Mouse (Mus musculus): ENCODE results near the gene Evc2. TPM values are rescaled to one million over a fixed set of nuclear protein-coding genes. Genes with fewer than 3 reads are reported as not detected.

Evc2 gene
- polyA plus RNA-seq, 1 experiment from 2014 or later = 18.3 TPM

DNA sequence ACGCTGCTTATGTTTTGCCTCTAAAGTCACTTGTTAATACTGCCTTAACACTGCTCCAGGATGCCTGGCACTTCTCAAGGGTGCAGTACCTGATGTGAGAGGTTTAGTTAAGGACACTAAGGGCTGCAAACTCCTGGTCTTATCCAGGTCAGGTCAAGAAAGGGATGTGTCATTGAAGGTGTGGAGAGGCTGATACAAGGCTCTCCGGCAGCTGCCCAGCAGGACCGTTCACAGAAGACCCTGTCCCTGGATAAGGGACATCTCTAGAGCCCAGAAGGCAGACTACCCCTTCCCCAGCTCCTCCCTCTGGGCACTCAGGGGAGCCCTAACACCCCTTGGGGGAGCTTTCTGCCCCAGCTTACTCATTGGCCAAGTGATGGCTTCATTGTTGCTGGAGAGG is 603 bp upstream of the Evc2 start:
- no peaks in the 10 kb centered on the region for H3K9me3 ChIP-seq (ENCODE audit: control insufficient read depth, low read length)
- ATAC-seq (ENCODE audit: insufficient number of reproducible peaks, low FRiP score, low TSS enrichment, low read depth) = no peak

DNA sequence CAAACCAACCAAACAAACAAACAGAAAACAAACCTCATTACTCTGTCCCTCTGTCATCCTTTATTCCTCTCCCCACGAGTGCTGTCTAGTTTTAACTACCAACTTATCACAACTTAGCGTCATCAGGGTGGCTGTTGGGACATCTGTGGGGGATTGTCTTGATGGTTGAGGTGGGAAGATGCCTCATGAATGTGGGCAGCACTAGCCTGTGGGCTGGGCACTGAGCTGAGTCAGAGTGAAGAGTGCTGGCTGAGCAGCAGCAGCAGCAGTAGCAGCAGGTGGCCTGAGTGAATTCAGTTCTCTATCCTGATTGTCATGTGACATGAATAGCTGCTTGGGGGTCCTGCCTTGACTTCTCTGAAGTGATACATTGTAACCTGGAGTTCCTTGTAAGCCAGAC is 5.7 kb downstream of the Evc2 start:
- Histone ChIP-seq H3K27me3 (ENCODE audit: control insufficient read depth, insufficient read depth, low read length) (no peaks in the 10 kb centered on the region), H3K27ac (replicated peaks; ENCODE audit: low read depth, low read length) (no peak overlapping the region), H3K36me3 (ENCODE audit: control insufficient read depth, insufficient read depth, low read length) (peaks cover under 1% of the 10 kb centered on the region; the same call in 1 of the 2 replicates), H3K4me3 (ENCODE audit: low read depth, low read length) (no peak overlapping the region), H3K9me3 (ENCODE audit: control insufficient read depth, low read length) (no peaks in the 10 kb centered on the region), H3K9ac (ENCODE audit: low read length) (no peak overlapping the region), H3K4me2 (ENCODE audit: low read depth, severe bottlenecking) (no peak overlapping the region), H3K4me1 (ENCODE audit: control insufficient read depth, insufficient read depth, low read length) (peaks cover 4% of the 10 kb centered on the region; the same call in 1 of the 2 replicates)
- ATAC-seq (ENCODE audit: insufficient number of reproducible peaks, low FRiP score, low TSS enrichment, low read depth) = no peak
- WGBS = 95% methylated on average over 2 of the region's 2 CpGs
- DNase-seq (ENCODE audit: low spot score) = no peak

More for the DNA sequence above, 603 bp upstream of the Evc2 start:
- Histone ChIP-seq H3K27me3 (ENCODE audit: control insufficient read depth, insufficient read depth, low read length) (no peaks in the 10 kb centered on the region), H3K4me3 (ENCODE audit: low read depth, low read length) (no peak overlapping the region), H3K4me2 (ENCODE audit: low read depth, severe bottlenecking) (peak overlapping the region; percentile 79), H3K4me1 (ENCODE audit: control insufficient read depth, insufficient read depth, low read length) (peaks cover 18% of the 10 kb centered on the region), H3K36me3 (ENCODE audit: control insufficient read depth, insufficient read depth, low read length) (no peaks in the 10 kb centered on the region), H3K27ac (replicated peaks; ENCODE audit: low read depth, low read length) (peak overlapping the region; percentile 63; the same call in 1 of the 2 replicates), H3K9ac (ENCODE audit: low read length) (peak overlapping the region; percentile 68)
- no peak for DNase-seq (ENCODE audit: low spot score)
- 71% methylated on average over 3 of the region's 3 CpGs for WGBS

DNA sequence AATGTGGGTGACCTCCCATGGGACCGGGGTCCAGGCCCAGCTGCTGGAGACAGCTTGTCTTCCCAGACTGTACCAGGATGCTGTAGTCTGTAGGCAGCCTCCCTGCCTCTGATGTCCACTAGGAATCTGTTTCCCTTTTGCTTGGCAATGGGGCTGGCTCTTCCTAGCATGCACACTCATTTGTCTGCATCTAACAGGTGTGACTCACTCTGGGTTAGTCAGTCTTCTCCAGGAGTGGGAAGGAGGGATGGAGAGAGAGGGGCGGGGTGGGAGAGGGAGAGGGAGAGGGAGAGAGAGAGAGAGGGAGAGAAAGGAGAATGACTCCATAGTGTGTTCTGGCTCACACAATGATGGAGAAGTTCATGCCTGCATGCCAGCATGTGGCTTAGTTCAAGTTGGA is 13.5 kb downstream of the Evc2 start:
- DNase-seq (ENCODE audit: low spot score) = no peak
- Histone ChIP-seq H3K4me3 (ENCODE audit: low read depth, low read length) (no peak overlapping the region), H3K27me3 (ENCODE audit: control insufficient read depth, insufficient read depth, low read length) (no peaks in the 10 kb centered on the region), H3K4me1 (ENCODE audit: control insufficient read depth, insufficient read depth, low read length) (no peaks in the 10 kb centered on the region), H3K36me3 (ENCODE audit: control insufficient read depth, insufficient read depth, low read length) (peaks cover 6% of the 10 kb centered on the region; the same call in 1 of the 2 replicates), H3K9ac (ENCODE audit: low read length) (no peak overlapping the region), H3K27ac (replicated peaks; ENCODE audit: low read depth, low read length) (no peak overlapping the region), H3K9me3 (ENCODE audit: control insufficient read depth, low read length) (no peaks in the 10 kb centered on the region), H3K4me2 (ENCODE audit: low read depth, severe bottlenecking) (no peak overlapping the region)
- 86% methylated on average over 2 of the region's 2 CpGs for WGBS
- no peak for ATAC-seq (ENCODE audit: insufficient number of reproducible peaks, low FRiP score, low TSS enrichment, low read depth)

DNA sequence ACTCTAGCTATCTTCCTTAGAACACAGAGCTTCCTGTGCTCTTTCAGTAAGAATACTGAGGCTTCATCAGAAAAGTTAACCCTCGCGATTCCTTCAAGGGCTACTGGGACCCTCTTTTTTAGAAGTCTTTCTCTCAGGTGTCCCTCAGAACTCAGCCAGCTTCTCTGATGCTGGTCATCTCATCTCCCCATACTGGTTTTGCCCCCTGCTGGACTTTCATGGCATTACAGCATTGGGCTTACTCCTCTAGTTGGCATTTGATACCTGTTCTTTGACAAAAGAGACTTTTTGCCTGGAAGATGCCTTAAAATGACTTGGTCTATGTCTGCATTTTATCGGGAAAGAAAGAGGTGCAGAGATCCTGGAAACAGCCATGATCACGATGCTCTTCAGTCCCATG is 16.1 kb downstream of the Evc2 start:
- H3K27ac ChIP-seq (replicated peaks; ENCODE audit: low read depth, low read length) = no peak overlapping the region
- H3K9ac ChIP-seq (ENCODE audit: low read length) = no peak overlapping the region
- H3K9me3 ChIP-seq (ENCODE audit: control insufficient read depth, low read length) = no peaks in the 10 kb centered on the region
- 85% methylated on average over 4 of the region's 4 CpGs for WGBS
- no peak overlapping the region for H3K4me2 ChIP-seq (ENCODE audit: low read depth, severe bottlenecking)
- DNase-seq (ENCODE audit: low spot score) (peak; percentile 67), ATAC-seq (ENCODE audit: insufficient number of reproducible peaks, low FRiP score, low TSS enrichment, low read depth) (no peak)
- H3K27me3 ChIP-seq (ENCODE audit: control insufficient read depth, insufficient read depth, low read length) = no peaks in the 10 kb centered on the region
- no peaks in the 10 kb centered on the region for H3K4me1 ChIP-seq (ENCODE audit: control insufficient read depth, insufficient read depth, low read length)
- H3K36me3 ChIP-seq (ENCODE audit: control insufficient read depth, insufficient read depth, low read length) = peaks cover 4% of the 10 kb centered on the region; the same call in 1 of the 2 replicates
- no peak overlapping the region for H3K4me3 ChIP-seq (ENCODE audit: low read depth, low read length)

DNA sequence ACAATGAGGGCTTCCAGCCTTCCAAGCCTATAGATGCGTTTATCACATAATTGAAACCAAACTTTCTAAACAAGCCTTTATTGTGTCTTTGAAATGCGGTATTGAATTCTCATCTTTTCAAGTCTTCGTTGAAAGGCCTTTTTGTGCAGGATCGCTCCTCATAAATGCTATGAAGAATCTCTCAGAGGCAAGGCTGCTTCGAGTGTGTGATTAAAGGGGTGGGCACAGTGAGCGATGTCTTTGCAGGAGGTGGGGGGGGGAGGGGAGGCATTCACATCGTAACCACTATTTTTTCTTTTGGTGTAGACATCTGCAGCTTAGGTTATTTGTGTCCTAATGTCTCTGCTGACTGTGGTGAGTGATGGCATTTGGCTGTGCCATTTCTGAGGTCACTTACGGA is 17.7 kb downstream of the Evc2 start:
- Histone ChIP-seq H3K9me3 (ENCODE audit: control insufficient read depth, low read length) (no peaks in the 10 kb centered on the region), H3K4me1 (ENCODE audit: control insufficient read depth, insufficient read depth, low read length) (no peaks in the 10 kb centered on the region), H3K27me3 (ENCODE audit: control insufficient read depth, insufficient read depth, low read length) (no peaks in the 10 kb centered on the region), H3K36me3 (ENCODE audit: control insufficient read depth, insufficient read depth, low read length) (peaks cover 4% of the 10 kb centered on the region; the same call in 1 of the 2 replicates), H3K27ac (replicated peaks; ENCODE audit: low read depth, low read length) (no peak overlapping the region), H3K4me2 (ENCODE audit: low read depth, severe bottlenecking) (no peak overlapping the region), H3K9ac (ENCODE audit: low read length) (no peak overlapping the region), H3K4me3 (ENCODE audit: low read depth, low read length) (no peak overlapping the region)
- ATAC-seq (ENCODE audit: insufficient number of reproducible peaks, low FRiP score, low TSS enrichment, low read depth) (no peak), DNase-seq (ENCODE audit: low spot score) (no peak)
- whole genome bisulfite sequencing = 83% methylated on average over 8 of the region's 8 CpGs

DNA sequence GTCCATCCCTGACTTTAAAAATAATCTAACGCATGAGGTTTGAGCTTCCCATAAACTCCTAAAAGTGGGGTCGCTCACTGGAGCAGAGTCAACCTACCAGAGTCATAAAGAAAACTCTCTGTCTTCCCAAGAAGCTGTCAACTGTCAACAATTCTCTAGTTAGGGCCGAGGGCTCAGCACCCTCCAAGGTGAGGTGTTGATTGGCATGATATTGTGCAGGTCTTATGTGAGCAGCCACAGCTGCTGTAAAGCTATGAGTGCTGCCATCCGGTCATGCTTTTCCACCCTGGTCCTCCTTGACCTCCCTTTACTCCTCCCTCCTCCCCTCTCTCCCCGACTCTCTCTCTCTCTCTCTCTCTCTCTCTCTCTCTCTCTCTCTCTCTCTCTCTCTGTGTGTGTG is 24.3 kb downstream of the Evc2 start:
- ATAC-seq (ENCODE audit: insufficient number of reproducible peaks, low FRiP score, low TSS enrichment, low read depth) = no peak
- no peaks in the 10 kb centered on the region for H3K36me3 ChIP-seq (ENCODE audit: control insufficient read depth, insufficient read depth, low read length)
- 70% methylated on average over 5 of the region's 5 CpGs for WGBS

DNA sequence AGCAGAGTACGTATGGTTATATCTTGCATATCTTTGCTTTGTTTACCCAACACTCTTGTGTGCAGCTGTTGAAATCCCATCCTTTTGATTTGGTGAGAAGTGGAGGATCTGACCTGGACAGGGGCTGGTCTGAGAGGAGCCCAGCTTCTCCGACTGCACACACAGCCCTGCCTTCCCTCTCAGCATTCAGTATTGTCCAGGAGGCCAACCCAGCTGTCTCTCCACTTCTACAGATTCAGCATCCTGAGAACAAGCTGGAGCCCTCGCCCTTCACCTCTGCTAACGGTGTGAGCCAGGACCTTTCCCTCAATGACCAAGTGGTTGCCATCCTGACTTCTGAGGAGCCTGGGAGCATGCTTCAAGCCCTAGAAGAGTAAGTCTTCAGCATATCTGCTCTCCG is 25.0 kb downstream of the Evc2 start:
- H3K27ac ChIP-seq (replicated peaks; ENCODE audit: low read depth, low read length) = no peak overlapping the region
- no peak overlapping the region for H3K4me2 ChIP-seq (ENCODE audit: low read depth, severe bottlenecking)
- no peak overlapping the region for H3K4me3 ChIP-seq (ENCODE audit: low read depth, low read length)
- ATAC-seq (ENCODE audit: insufficient number of reproducible peaks, low FRiP score, low TSS enrichment, low read depth) = no peak
- no peaks in the 10 kb centered on the region for H3K4me1 ChIP-seq (ENCODE audit: control insufficient read depth, insufficient read depth, low read length)
- no peaks in the 10 kb centered on the region for H3K27me3 ChIP-seq (ENCODE audit: control insufficient read depth, insufficient read depth, low read length)
- no peak overlapping the region for H3K9ac ChIP-seq (ENCODE audit: low read length)
- DNase-seq (ENCODE audit: low spot score) = no peak
- no peaks in the 10 kb centered on the region for H3K36me3 ChIP-seq (ENCODE audit: control insufficient read depth, insufficient read depth, low read length)
- no peaks in the 10 kb centered on the region for H3K9me3 ChIP-seq (ENCODE audit: control insufficient read depth, low read length)
- 90% methylated on average over 5 of the region's 5 CpGs for WGBS

More for the DNA sequence above, 24.3 kb downstream of the Evc2 start:
- no peak overlapping the region for H3K4me2 ChIP-seq (ENCODE audit: low read depth, severe bottlenecking)
- H3K27me3 ChIP-seq (ENCODE audit: control insufficient read depth, insufficient read depth, low read length) = no peaks in the 10 kb centered on the region
- H3K27ac ChIP-seq (replicated peaks; ENCODE audit: low read depth, low read length) = no peak overlapping the region
- H3K4me1 ChIP-seq (ENCODE audit: control insufficient read depth, insufficient read depth, low read length) = no peaks in the 10 kb centered on the region
- H3K9ac ChIP-seq (ENCODE audit: low read length) = no peak overlapping the region
- H3K9me3 ChIP-seq (ENCODE audit: control insufficient read depth, low read length) = no peaks in the 10 kb centered on the region
- H3K4me3 ChIP-seq (ENCODE audit: low read depth, low read length) = no peak overlapping the region
- no peak for DNase-seq (ENCODE audit: low spot score)

DNA sequence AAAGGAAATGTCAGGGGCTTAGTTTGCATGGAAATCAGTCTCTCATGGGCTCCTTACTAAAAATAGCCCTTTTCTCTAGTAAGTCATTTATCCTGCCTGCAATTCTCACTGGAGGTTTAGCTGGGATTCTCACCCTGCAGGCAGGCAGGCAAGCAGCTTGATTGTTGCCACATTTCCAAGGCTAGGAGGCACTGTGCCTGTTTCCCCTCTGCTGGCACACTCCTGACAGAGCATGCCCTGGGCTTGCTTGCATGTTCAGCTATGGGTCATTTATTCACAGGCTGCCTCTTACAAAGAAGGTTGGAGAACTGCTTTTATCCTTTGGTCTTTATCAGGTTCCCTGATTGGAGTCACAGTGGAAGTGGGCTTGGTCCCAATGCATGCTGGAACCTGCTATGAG is 27.5 kb downstream of the Evc2 start:
- no peaks in the 10 kb centered on the region for H3K9me3 ChIP-seq (ENCODE audit: control insufficient read depth, low read length)
- H3K4me2 ChIP-seq (ENCODE audit: low read depth, severe bottlenecking) = no peak overlapping the region
- no peak overlapping the region for H3K27ac ChIP-seq (replicated peaks; ENCODE audit: low read depth, low read length)
- DNase-seq (ENCODE audit: low spot score) (no peak), ATAC-seq (ENCODE audit: insufficient number of reproducible peaks, low FRiP score, low TSS enrichment, low read depth) (no peak)
- H3K27me3 ChIP-seq (ENCODE audit: control insufficient read depth, insufficient read depth, low read length) = no peaks in the 10 kb centered on the region
- no peaks in the 10 kb centered on the region for H3K36me3 ChIP-seq (ENCODE audit: control insufficient read depth, insufficient read depth, low read length)
- H3K4me3 ChIP-seq (ENCODE audit: low read depth, low read length) = no peak overlapping the region
- H3K9ac ChIP-seq (ENCODE audit: low read length) = no peak overlapping the region
- H3K4me1 ChIP-seq (ENCODE audit: control insufficient read depth, insufficient read depth, low read length) = no peaks in the 10 kb centered on the region

DNA sequence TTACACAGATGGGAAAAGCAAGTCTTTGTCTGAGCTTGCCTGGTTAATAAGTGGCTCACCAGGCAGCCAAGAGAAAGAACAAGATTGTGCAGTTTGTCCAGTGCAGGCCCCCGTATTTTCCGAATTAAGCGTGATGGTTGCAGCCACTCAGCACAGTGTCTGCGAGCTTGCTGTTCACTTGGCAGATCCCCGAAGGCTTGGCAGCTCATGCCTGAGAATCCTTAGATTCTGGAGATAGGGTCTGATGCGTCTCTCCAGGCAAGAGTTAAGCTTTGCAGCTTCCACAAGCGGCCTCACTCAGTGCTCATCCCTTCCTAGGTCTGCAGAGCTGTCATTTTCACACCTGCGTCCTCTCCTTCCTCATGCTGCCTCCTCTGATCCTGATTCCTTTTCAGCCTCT is 30.5 kb downstream of the Evc2 start:
- Histone ChIP-seq H3K9ac (ENCODE audit: low read length) (no peak overlapping the region), H3K27ac (replicated peaks; ENCODE audit: low read depth, low read length) (no peak overlapping the region), H3K4me1 (ENCODE audit: control insufficient read depth, insufficient read depth, low read length) (no peaks in the 10 kb centered on the region), H3K4me3 (ENCODE audit: low read depth, low read length) (no peak overlapping the region), H3K27me3 (ENCODE audit: control insufficient read depth, insufficient read depth, low read length) (no peaks in the 10 kb centered on the region), H3K9me3 (ENCODE audit: control insufficient read depth, low read length) (no peaks in the 10 kb centered on the region), H3K4me2 (ENCODE audit: low read depth, severe bottlenecking) (no peak overlapping the region), H3K36me3 (ENCODE audit: control insufficient read depth, insufficient read depth, low read length) (no peaks in the 10 kb centered on the region)
- DNase-seq (ENCODE audit: low spot score) (no peak), ATAC-seq (ENCODE audit: insufficient number of reproducible peaks, low FRiP score, low TSS enrichment, low read depth) (no peak)
- WGBS = 92% methylated on average over 8 of the region's 8 CpGs

All from limb, embryonic 11.5 days (tissue).